Mouse (Mus musculus) embryonic facial prominence, embryonic 15.5 days (tissue): ENCODE results near the gene Ppm1l. TPM values are rescaled to one million over a fixed set of nuclear protein-coding genes. Genes with fewer than 3 reads are reported as not detected.
"Not testable (repeated sequence)": the region's sequence is repeated elsewhere in the genome, so short reads cannot be mapped to it uniquely, and the experiment has no call there.

ENCODE experiments used
- ATAC-seq: fragments of 200-750 bp; cut with Nextera tagmentation; 2 replicates; pipeline ENCODE4 v1.8.0; 2017; ENCODE audit warnings: low read depth, moderate TSS enrichment; ENCODE audit not compliant: insufficient number of reproducible peaks, low FRiP score, low TSS enrichment
- H3K27ac ChIP-seq: fragments of 300-500 bp; sonication (generic); replicated peaks from 2 replicates; pipeline ENCODE4 v1.5.1; 2015; ENCODE audit warnings: mild to moderate bottlenecking, inconsistent platforms
- H3K27me3 ChIP-seq: fragments of 300-500 bp; sonication (generic); 2 replicates; pipeline ENCODE4 v1.6.1; 2015; ENCODE audit warnings: inconsistent platforms
- H3K36me3 ChIP-seq: fragments of 300-500 bp; sonication (generic); 2 replicates; pipeline ENCODE4 v1.6.1; 2015; ENCODE audit warnings: mild to moderate bottlenecking, inconsistent platforms
- H3K4me1 ChIP-seq: fragments of 300-500 bp; sonication (generic); 2 replicates; pipeline ENCODE4 v1.6.1; 2015; ENCODE audit warnings: inconsistent platforms
- H3K4me2 ChIP-seq: fragments of 300-500 bp; sonication (generic); replicated peaks from 2 replicates; pipeline ENCODE4 v1.6.1; 2015; ENCODE audit warnings: mild to moderate bottlenecking, inconsistent platforms
- H3K4me3 ChIP-seq: fragments of 300-500 bp; sonication (generic); replicated peaks from 2 replicates; pipeline ENCODE4 v1.5.1; 2015; ENCODE audit warnings: mild to moderate bottlenecking, inconsistent platforms
- H3K9ac ChIP-seq: fragments of 300-500 bp; sonication (generic); 2 replicates; pipeline ENCODE4 v1.6.1; 2015; ENCODE audit warnings: inconsistent platforms
- H3K9me3 ChIP-seq: fragments of 300-500 bp; sonication (generic); replicated peaks from 2 replicates; pipeline ENCODE4 v1.6.1; 2016; ENCODE audit warnings: inconsistent platforms
- WGBS: fragments of 180-500 bp; shearing (Covaris S2); methylation state at CpG from one replicate; pipeline ENCODE4 v1.1.7; 2015; 5-methylcytosine and 5-hydroxymethylcytosine counted together
- polyA plus RNA-seq: library from polyadenylated mRNA; unstranded; fragments of >200 nt; fragmentation: Nextera tagmentation; extraction: Ambion mirVana; gene quantifications from 2 replicates; pipeline ENCODE4 v1.2.1, GENCODE M21; 2015

The Ppm1l gene
- polyA plus RNA-seq, 1 experiment from 2014 or later = 7.3 TPM

GRCm38 (mm10) chr3:69549602-69550001 lies 232.9 kb downstream of the Ppm1l start:
- Histone ChIP-seq H3K4me1 (peaks cover 3% of the 10 kb centered on the region; the same call in 1 of the 2 replicates), H3K27ac (no peak overlapping the region), H3K9ac (no peak overlapping the region), H3K27me3 (no peaks in the 10 kb centered on the region), H3K4me2 (no peak overlapping the region), H3K9me3 (no peaks in the 10 kb centered on the region), H3K4me3 (no peak overlapping the region), H3K36me3 (no peaks in the 10 kb centered on the region)
- 82% methylated on average over 4 of the region's 4 CpGs for WGBS
- ATAC-seq = no peak

- WGBS = 84% methylated on average over 6 of the region's 6 CpGs
- Histone ChIP-seq H3K4me3 (no peak overlapping the region), H3K9ac (no peak overlapping the region), H3K27ac (no peak overlapping the region), H3K4me1 (peaks cover 3% of the 10 kb centered on the region; the same call in 1 of the 2 replicates), H3K4me2 (no peak overlapping the region), H3K36me3 (no peaks in the 10 kb centered on the region), H3K27me3 (no peaks in the 10 kb centered on the region), H3K9me3 (no peaks in the 10 kb centered on the region)
- ATAC-seq = no peak
Measured at GRCm38 (mm10) chr3:69555511-69555910, 238.8 kb downstream of the Ppm1l start.

DNA sequence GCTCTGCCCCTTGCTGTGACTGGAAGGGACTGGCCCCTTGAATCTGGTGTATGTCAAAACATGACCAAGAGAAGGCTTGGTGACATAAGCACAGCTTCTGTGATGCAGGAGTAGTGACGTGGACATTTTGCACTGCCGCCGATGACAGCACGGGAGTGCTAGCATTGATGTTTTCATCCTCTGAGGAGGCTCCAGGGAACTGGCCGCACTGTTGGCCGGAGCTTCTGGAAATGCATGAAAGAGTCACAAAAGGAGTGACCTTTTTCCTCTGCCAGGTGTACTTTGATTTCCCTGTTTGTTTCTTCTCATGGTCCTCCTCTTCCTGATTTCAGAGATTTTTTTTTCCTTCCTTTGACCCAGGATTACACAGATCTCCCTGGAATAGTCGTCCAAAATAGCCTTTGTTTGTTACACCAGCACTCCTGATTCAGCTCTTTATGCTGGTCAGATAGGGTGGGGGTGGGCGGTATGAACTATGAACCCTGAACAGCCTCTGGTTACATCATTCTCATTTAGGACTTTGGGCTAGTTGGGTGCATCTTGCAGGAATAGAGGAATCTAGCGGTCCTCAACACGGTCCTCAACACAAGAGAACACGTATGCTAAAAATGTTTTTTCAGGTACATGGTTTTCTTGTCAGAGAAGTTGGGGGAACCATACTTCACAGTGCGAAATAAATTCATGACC lies 239.6 kb downstream of the Ppm1l start:
- Histone ChIP-seq H3K27me3 (no peaks in the 10 kb centered on the region), H3K9ac (no peak overlapping the region), H3K4me1 (peaks cover 3% of the 10 kb centered on the region; the same call in 1 of the 2 replicates), H3K36me3 (no peaks in the 10 kb centered on the region), H3K4me2 (no peak overlapping the region), H3K4me3 (no peak overlapping the region), H3K27ac (no peak overlapping the region), H3K9me3 (no peaks in the 10 kb centered on the region)
- 83% methylated on average over 12 of the region's 12 CpGs for WGBS
- no peak for ATAC-seq

GRCm38 (mm10) chr3:69559316-69559974 lies 242.8 kb downstream of the Ppm1l start:
- Histone ChIP-seq H3K4me3 (no peak overlapping the region), H3K9me3 (no peaks in the 10 kb centered on the region), H3K4me1 (peaks cover 3% of the 10 kb centered on the region; the same call in 1 of the 2 replicates), H3K27me3 (no peaks in the 10 kb centered on the region), H3K9ac (no peak overlapping the region), H3K27ac (no peak overlapping the region), H3K4me2 (no peak overlapping the region), H3K36me3 (no peaks in the 10 kb centered on the region)
- 80% methylated on average over 6 of the region's 6 CpGs for WGBS
- no peak for ATAC-seq

GRCm38 (mm10) chr3:69559975-69560330 lies 243.3 kb downstream of the Ppm1l start:
- Histone ChIP-seq H3K4me3 (no peak overlapping the region), H3K27me3 (no peaks in the 10 kb centered on the region), H3K4me1 (peaks cover 3% of the 10 kb centered on the region; the same call in 1 of the 2 replicates), H3K4me2 (no peak overlapping the region), H3K36me3 (no peaks in the 10 kb centered on the region), H3K27ac (no peak overlapping the region), H3K9ac (no peak overlapping the region), H3K9me3 (no peaks in the 10 kb centered on the region)
- ATAC-seq = no peak
- WGBS = 72% methylated on average over 7 of the region's 7 CpGs

DNA sequence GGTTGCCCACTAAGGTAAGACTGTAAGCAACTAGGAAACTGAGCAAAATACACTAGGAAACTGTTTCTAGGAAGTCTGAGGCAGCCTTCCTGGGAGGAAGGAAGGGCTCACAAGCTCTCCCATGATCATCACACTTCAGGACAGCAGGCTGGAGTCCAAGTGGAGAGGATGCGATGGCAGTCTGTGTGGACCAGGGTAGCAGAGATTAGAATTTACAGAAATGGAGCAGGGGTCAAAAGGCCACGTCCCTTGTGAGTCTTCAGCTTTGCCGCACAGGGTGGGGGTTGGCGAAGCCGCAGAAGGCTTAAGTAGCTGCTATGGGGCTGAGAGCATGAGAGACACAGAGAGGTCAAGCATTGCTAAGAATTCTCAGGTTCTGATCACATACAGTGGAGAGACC lies 245.0 kb downstream of the Ppm1l start:
- no peak for ATAC-seq
- H3K4me2 ChIP-seq = no peak overlapping the region
- no peaks in the 10 kb centered on the region for H3K36me3 ChIP-seq

DNA sequence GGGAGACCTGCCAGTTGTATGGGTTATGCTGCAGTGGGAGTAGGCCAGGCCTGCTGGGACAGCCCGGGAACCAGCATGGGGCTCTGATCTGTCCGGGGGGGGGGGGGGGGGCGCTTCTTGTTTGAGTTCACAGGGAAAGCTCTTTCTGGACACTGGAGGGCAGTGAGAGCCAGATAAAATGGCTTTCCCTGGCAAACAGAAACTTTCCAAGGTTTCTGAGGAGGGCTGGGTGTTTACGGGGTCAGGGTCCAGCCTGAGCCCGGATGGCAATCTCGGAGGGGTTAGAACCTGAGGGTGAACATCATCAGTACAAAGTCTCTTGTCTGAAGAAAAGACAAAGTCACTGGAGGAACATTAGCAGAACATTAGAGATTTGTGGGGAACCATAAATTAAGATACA lies 246.7 kb downstream of the Ppm1l start:
- 80% methylated on average over 6 of the region's 6 CpGs for WGBS
- Histone ChIP-seq H3K27ac (no peak overlapping the region), H3K9ac (no peak overlapping the region), H3K9me3 (no peaks in the 10 kb centered on the region), H3K27me3 (no peaks in the 10 kb centered on the region), H3K4me2 (no peak overlapping the region), H3K4me3 (no peak overlapping the region), H3K4me1 (peaks cover 2% of the 10 kb centered on the region; the same call in 1 of the 2 replicates), H3K36me3 (no peaks in the 10 kb centered on the region)
- ATAC-seq = no peak

More for the DNA sequence above, 245.0 kb downstream of the Ppm1l start:
- Histone ChIP-seq H3K9ac (no peak overlapping the region), H3K4me1 (peaks cover 3% of the 10 kb centered on the region; the same call in 1 of the 2 replicates), H3K9me3 (no peaks in the 10 kb centered on the region), H3K27ac (no peak overlapping the region), H3K4me3 (no peak overlapping the region), H3K27me3 (no peaks in the 10 kb centered on the region)
- 66% methylated on average over 5 of the region's 5 CpGs for WGBS

GRCm38 (mm10) chr3:69565586-69565985 lies 248.9 kb downstream of the Ppm1l start:
- H3K9ac ChIP-seq, ATAC-seq, H3K9me3 ChIP-seq, H3K4me3 ChIP-seq, H3K4me2 ChIP-seq, H3K36me3 ChIP-seq, H3K4me1 ChIP-seq, H3K27me3 ChIP-seq, H3K27ac ChIP-seq: not testable (repeated sequence)
- WGBS = 91% methylated on average over 1 of the region's 1 CpGs

- no peaks in the 10 kb centered on the region for H3K9me3 ChIP-seq
- no peak overlapping the region for H3K4me2 ChIP-seq
- WGBS = 93% methylated on average over 5 of the region's 5 CpGs
- peaks cover 3% of the 10 kb centered on the region; the same call in 1 of the 2 replicates for H3K36me3 ChIP-seq
- no peak overlapping the region for H3K4me3 ChIP-seq
- no peaks in the 10 kb centered on the region for H3K4me1 ChIP-seq
- H3K27ac ChIP-seq = no peak overlapping the region
- no peak for ATAC-seq
- H3K9ac ChIP-seq = no peak overlapping the region
- no peaks in the 10 kb centered on the region for H3K27me3 ChIP-seq
Measured at GRCm38 (mm10) chr3:69572561-69572960, 255.9 kb downstream of the Ppm1l start.

DNA sequence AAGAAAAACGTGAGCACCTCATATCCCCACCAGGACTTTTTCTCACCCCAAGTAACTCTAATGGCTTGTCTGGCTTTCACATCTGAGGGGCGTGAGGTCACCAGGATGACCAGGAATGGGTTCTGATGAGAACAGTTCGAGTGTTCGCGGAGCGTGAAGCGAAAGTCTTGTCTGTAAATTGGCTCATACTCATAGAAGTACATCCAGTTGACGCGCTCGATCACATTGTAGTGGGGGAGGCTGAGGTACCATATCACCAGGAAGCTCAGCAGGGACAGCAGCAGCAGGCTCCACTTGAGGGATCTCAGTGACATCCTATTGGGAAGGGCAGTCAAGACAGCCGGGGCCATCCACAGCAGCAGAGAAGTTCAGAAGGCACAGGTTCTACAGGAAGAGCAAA lies 258.9 kb downstream of the Ppm1l start:
- H3K27ac ChIP-seq = no peak overlapping the region
- no peaks in the 10 kb centered on the region for H3K9me3 ChIP-seq
- H3K9ac ChIP-seq = no peak overlapping the region
- peaks cover 11% of the 10 kb centered on the region; the same call in 1 of the 2 replicates for H3K36me3 ChIP-seq
- H3K4me3 ChIP-seq = no peak overlapping the region
- H3K4me2 ChIP-seq = no peak overlapping the region
- no peaks in the 10 kb centered on the region for H3K4me1 ChIP-seq
- no peaks in the 10 kb centered on the region for H3K27me3 ChIP-seq
- ATAC-seq = no peak
- WGBS = 95% methylated on average over 11 of the region's 11 CpGs

DNA sequence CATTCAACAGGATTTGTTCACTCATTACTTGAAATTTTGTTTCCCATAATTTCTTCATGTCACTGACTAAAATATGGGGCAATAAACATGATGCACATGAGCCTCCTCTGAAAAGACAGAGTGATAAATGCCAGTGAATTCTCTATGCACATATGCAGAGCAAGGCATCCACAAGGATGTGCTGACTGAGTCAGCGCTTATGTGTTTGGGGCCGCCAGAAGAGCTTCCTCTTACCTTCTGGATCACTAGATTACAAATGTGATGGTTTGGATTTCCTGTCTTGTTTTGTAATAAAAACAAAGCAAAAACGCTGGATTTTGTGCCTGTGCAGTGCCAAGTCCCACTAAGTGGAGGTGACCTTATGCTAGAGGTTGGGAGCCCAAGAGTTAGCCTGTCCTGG lies 260.1 kb downstream of the Ppm1l start:
- Histone ChIP-seq H3K27me3 (no peaks in the 10 kb centered on the region), H3K4me2 (no peak overlapping the region), H3K4me3 (no peak overlapping the region), H3K9me3 (no peaks in the 10 kb centered on the region), H3K27ac (no peak overlapping the region), H3K4me1 (no peaks in the 10 kb centered on the region), H3K9ac (no peak overlapping the region), H3K36me3 (peaks cover 11% of the 10 kb centered on the region; the same call in 1 of the 2 replicates)
- WGBS = 81% methylated on average over 3 of the region's 3 CpGs
- ATAC-seq = no peak
